Mouse (Mus musculus): ENCODE results near the gene Swsap1.

- TF ChIP-seq POLR2A (IDR thresholded peaks at IDR 0.05; ENCODE audit: borderline replicate concordance, insufficient read depth, low read length) (no peak), CTCF (IDR thresholded peaks at IDR 0.05; ENCODE audit: borderline replicate concordance, insufficient read depth, low read depth, low read length) (no peak)
These were observed 29.4 kb upstream of the Swsap1 start for GRCm38 (mm10) chr9:21926155-21926554.

Measured in cerebellum, adult 2 months (tissue).